Mouse (Mus musculus) megakaryocyte, embryonic 14.5 days (primary cell): Measurements from ENCODE around the gene Adgrb2. TPM values are rescaled to one million over a fixed set of nuclear protein-coding genes. Genes with fewer than 3 reads are reported as not detected.

ENCODE experiments used
- H3K27me3 ChIP-seq: replicated peaks from 2 replicates; pipeline ENCODE3; 2012; ENCODE audit warnings: inconsistent platforms
- H3K36me3 ChIP-seq: replicated peaks from 2 replicates; pipeline ENCODE3; 2012; ENCODE audit warnings: low read length, inconsistent platforms, mixed read lengths
- H3K4me1 ChIP-seq: 2 replicates; pipeline ENCODE4 v1.6.1; 2012; ENCODE audit warnings: inconsistent platforms
- H3K4me3 ChIP-seq: replicated peaks from 2 replicates; pipeline ENCODE3; 2012; ENCODE audit warnings: moderate library complexity, mild to moderate bottlenecking, inconsistent platforms
- H3K9me3 ChIP-seq: 2 replicates; pipeline ENCODE4 v1.6.1; 2012; ENCODE audit warnings: inconsistent platforms
- FLI1 ChIP-seq: IDR thresholded peaks from 2 replicates; pipeline ENCODE4 v1.6.1; 2012; ENCODE audit warnings: low read length, inconsistent platforms, mixed read lengths
- GATA1 ChIP-seq: IDR thresholded peaks from 3 replicates; pipeline ENCODE4 v1.6.1; 2012; ENCODE audit warnings: mixed read lengths, low read length, inconsistent platforms, borderline replicate concordance
- polyA plus RNA-seq: library from polyadenylated mRNA; stranded (reverse); fragments of >175 nt; gene quantifications from 2 replicates; pipeline ENCODE4 v1.2.3, GENCODE M21; 2012; ENCODE audit warnings: low replicate concordance; ENCODE audit not compliant: insufficient read depth

Gene Adgrb2
- polyA plus RNA-seq, 1 experiment: 2.6 TPM

DNA sequence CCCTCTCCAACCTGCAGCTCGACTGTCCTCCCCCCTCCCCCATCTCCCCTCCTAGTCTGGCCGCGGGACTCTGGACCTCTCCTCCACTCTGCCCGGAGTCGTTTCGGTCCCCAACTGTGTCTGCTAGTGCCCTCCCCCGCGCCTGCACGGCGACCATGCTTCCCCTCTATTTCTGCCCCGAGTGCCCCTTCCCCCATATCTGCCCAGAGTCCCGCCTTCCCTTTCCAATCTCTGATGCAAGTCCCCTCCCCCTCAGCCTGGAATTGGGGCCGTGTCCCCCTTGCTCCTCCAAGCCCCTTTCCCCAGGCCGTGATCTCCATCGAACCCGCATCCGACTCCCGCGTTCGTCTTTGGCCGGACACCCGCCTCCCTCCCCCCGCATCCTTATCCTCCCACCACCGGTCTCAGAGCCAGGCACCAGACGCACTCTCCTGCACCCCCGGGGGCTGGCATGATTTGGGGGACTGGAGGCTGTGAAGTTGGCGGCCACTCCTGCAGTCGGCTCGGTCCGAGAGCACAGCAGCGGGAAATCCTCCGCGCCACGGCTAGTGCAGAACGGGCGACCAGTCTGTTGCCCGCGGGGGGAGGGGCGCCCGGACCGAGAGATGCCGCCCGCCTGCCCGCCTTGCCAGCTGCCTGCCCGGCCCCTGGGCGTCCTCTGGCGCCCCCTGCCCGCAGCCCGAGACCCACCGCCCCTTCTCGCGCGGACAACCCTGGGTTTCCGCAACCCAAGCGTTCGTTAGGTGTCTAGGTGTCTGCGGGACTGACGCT, 1.2 kb downstream of the Adgrb2 start:
- H3K9me3 ChIP-seq: 0 out of 2 replicates have a peak, but pooled peaks cover 6% of the 10 kb centered on the region
- peaks cover 97% of the 10 kb centered on the region for H3K27me3 ChIP-seq
- H3K36me3 ChIP-seq: no peaks in the 10 kb centered on the region
- H3K4me3 ChIP-seq: peak overlapping the region; percentile 50
- H3K4me1 ChIP-seq: peaks cover 46% of the 10 kb centered on the region
- TF ChIP-seq FLI1: no peak
- TF ChIP-seq GATA1: no peak

DNA sequence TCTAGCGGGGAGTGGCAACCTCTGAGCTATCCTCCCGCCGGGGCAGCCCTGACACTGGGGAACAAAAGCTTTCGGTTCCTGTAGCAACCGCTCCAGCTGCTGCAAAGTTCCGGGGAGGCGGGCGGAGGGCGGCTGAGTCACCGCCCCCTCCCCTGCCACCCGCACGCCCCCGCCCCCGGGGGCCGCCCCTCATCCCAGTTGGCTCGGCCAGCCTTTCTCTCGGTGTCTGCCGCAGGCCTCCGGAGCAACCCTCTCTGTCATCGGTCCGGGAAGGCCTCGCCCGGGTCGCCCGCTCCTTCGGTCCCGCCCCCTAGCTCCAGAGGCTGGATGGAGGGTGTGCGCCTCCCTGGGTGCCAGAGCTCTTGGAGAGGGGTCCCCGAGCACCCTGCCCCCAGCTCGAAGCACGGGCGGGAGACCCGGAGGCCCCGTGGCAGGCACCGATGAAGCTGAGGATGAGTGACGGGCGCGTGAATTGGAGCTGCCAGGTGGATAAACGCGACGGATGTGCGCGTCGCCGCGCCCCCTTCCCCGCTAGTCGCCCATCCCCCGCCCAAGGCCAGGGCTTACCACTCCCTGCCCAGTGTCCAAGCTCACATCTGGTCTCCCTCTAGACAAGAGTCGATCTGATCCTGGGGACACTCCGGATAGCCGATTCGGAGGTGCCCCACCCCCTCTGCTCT, 3.3 kb downstream of the Adgrb2 start:
- Histone ChIP-seq H3K4me1 (peaks cover 46% of the 10 kb centered on the region), H3K4me3 (peak overlapping the region; percentile 86), H3K27me3 (peaks cover 97% of the 10 kb centered on the region)

DNA sequence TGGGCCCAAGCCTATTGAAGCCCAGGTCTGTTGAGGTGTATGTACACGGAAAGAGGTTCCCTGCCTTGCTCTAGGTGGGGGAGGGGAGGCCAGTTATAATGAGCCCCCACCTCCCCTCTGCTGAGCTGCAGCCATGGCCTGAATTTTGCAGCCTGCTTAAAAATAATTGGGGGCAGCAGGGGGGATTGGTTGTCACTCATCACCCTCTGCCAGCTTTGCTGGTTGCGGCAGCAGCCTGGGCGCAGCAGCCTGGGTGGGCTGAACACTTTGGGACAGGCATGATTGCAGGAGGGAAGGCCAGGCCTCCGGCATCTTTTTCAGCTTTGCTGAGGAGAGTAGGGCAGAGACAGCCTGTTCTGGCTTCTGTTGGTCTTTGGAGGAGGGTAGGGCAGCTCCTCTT, 5.3 kb downstream of the Adgrb2 start:
- H3K9me3 ChIP-seq: no peaks in the 10 kb centered on the region
- peaks cover 32% of the 10 kb centered on the region for H3K4me1 ChIP-seq
- no peak overlapping the region for H3K4me3 ChIP-seq
- peaks cover 98% of the 10 kb centered on the region for H3K27me3 ChIP-seq
- TF ChIP-seq FLI1 (no peak), GATA1 (no peak)
- no peaks in the 10 kb centered on the region for H3K36me3 ChIP-seq

More for the DNA sequence above, 3.3 kb downstream of the Adgrb2 start:
- Histone ChIP-seq H3K9me3 (0 out of 2 replicates have a peak, but pooled peaks cover 6% of the 10 kb centered on the region), H3K36me3 (no peaks in the 10 kb centered on the region)
- TF ChIP-seq GATA1 (no peak), FLI1 (no peak)

DNA sequence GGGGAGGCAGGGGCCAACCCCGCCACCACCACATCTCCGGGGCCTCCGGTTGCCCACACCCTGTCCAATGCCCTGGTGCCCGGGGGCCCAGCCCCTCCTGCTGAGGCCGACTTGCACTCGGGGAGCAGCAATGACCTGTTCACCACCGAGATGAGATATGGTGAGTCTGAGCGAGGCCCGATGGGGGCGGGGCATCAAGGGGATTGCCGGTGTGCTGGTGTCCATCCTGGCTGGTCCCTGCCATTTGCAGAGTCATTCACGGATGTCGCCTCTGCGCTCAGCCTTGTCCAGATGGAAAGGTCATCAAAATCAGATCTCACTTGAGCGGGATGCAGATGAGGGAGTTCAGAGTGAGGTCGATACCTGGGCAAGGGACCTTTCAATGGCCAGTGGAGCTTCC, 8.1 kb downstream of the Adgrb2 start:
- no peak overlapping the region for H3K4me3 ChIP-seq
- H3K27me3 ChIP-seq: peaks cover 90% of the 10 kb centered on the region
- no peaks in the 10 kb centered on the region for H3K9me3 ChIP-seq
- peaks cover 6% of the 10 kb centered on the region for H3K4me1 ChIP-seq
- TF ChIP-seq FLI1 (no peak), GATA1 (no peak)
- H3K36me3 ChIP-seq: no peaks in the 10 kb centered on the region

DNA sequence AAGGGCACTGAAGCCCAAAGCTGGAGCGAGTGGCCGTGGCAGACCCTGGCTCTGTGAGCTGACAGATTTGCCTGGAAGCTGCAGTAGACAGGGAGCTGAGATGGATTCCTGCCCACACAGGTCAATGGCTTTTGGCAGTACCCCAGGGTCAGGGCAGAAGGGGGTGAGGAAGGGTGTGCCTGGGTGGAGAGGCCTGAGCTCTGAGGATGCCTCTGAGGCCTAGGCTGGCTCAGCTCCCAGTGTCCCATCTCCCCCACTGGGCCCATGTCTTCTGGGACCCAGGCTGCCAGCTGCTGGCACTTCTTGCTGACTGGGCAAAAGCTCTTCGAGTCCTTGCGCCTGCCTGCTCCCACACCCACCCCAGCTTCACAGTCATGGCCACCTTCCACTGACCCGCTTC, 8.5 kb downstream of the Adgrb2 start:
- Histone ChIP-seq H3K4me1 (peaks cover 1% of the 10 kb centered on the region), H3K4me3 (no peak overlapping the region), H3K9me3 (no peaks in the 10 kb centered on the region), H3K36me3 (no peaks in the 10 kb centered on the region), H3K27me3 (peaks cover 90% of the 10 kb centered on the region)
- no peak for TF ChIP-seq GATA1
- no peak for TF ChIP-seq FLI1

DNA sequence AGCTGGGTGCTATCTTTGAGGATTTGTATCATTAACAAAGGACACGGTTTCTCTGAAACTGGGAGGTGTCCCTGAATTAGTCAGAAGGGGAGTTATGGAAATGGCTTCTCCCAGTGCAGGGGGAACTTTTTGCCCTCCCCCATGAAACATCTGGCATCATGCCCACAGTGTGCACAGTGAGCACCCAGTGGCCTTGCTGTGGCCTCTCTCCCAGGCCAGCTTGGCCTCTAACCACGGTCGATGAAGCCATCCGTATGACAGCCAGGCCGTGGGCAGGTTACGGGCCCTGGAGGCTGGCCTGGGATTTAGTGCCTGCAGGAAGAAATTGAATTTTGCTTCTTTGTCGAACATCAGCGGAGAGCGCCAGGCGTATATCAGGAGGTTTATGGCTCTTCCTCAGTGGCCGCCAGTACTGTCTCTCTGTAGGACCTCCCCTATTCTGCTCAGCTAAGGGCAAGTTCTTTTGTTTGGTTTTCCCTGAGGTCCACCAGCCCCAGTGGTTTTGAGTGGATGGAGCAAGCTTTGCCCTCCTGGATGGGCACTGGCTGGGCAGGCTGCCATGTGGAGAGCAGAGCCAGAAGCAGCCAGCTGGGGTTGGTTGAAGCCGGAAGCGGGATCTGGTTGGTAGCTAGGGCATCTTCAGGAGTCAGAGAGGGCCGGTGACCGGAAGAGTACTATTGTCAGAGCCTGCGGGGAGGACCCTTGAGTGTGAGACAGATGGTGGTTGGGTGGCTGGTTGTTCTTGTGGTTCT, 9.4 kb downstream of the Adgrb2 start:
- H3K4me1 ChIP-seq: no peaks in the 10 kb centered on the region; the same call in 1 of the 2 replicates
- no peak overlapping the region for H3K4me3 ChIP-seq
- peaks cover 90% of the 10 kb centered on the region for H3K27me3 ChIP-seq
- TF ChIP-seq FLI1: no peak
- no peak for TF ChIP-seq GATA1
- H3K9me3 ChIP-seq: no peaks in the 10 kb centered on the region
- H3K36me3 ChIP-seq: no peaks in the 10 kb centered on the region

DNA sequence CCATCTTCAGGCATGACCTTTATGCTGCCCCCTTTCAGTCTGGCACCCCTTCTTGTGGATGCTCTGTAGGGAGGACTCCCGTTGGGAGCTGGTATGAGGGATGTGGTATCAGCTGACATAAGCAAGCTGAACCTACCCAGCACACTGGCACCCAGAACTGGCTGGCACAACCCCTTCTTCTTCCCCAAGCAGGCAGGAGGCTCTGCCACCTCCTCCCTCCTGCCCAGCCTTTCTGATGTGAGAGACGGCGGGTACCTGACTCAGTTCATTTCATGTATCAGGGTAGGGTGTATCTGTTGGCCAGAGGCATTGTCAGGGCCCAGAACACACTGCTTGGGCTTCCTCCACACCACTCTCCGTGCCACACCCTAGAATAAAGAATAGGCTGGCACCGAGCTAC, 10.1 kb downstream of the Adgrb2 start:
- no peaks in the 10 kb centered on the region for H3K9me3 ChIP-seq
- no peak for TF ChIP-seq FLI1
- TF ChIP-seq GATA1: no peak
- no peaks in the 10 kb centered on the region for H3K36me3 ChIP-seq
- H3K4me1 ChIP-seq: no peaks in the 10 kb centered on the region; the same call in 1 of the 2 replicates
- H3K4me3 ChIP-seq: no peak overlapping the region
- peaks cover 91% of the 10 kb centered on the region for H3K27me3 ChIP-seq

DNA sequence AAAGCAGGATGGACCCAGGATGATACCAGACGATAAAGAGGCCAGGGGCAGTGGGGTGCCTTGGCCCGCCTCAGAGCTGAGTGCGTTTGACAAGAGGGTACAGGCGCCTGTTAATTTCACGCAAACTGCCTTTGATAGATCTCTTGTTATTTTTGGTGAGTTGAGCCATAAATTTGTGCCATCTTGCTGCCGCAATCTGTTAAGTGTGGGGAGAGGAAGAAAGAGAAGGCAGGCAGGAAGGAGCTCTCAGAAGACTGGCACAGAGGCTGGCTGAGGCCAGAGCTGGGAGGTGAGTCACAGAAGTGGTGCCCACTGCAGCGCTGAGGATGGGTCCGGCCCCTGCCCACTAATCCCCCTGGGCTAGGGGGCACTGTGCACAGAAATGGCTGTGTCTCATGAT, 10.6 kb downstream of the Adgrb2 start:
- Histone ChIP-seq H3K9me3 (no peaks in the 10 kb centered on the region), H3K27me3 (peaks cover 91% of the 10 kb centered on the region), H3K4me1 (no peaks in the 10 kb centered on the region; the same call in 1 of the 2 replicates), H3K36me3 (no peaks in the 10 kb centered on the region), H3K4me3 (no peak overlapping the region)
- no peak for TF ChIP-seq GATA1
- no peak for TF ChIP-seq FLI1

DNA sequence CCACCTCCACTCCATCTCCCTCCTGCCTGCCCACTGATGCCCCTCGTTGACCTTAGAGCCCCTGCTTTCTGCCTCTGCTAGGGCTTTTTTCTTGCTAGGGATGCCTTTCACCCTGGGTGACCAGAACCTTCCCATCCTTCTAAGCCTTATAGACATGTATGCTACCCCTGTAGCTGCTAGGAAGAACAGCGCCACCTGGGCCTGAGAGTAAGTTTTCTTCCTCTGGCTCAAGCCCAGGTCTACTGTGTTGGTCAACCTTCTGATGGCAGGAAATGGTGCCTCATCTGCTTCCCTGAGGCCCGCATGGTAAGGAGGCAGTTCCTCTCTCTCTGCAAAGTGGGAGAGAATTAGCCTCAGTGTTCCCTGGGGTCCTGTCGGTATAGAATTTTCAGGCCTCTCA, 11.3 kb downstream of the Adgrb2 start:
- TF ChIP-seq GATA1: no peak
- Histone ChIP-seq H3K36me3 (no peaks in the 10 kb centered on the region), H3K9me3 (no peaks in the 10 kb centered on the region), H3K4me3 (no peak overlapping the region), H3K27me3 (peaks cover 92% of the 10 kb centered on the region), H3K4me1 (no peaks in the 10 kb centered on the region; the same call in 1 of the 2 replicates)
